Mouse (Mus musculus): ENCODE data around the gene Abcc6. TPM values are rescaled to one million over a fixed set of nuclear protein-coding genes. Genes with fewer than 3 reads are reported as not detected.
A peak's percentile ranks its signal among the peaks of the same experiment; 100 is the strongest.

Abcc6 gene
- 0.78 and 1.4 TPM in 2 replicates for polyA plus RNA-seq (2014; fragmentation: Nextera tagmentation; extraction: Ambion mirVana)

DNA sequence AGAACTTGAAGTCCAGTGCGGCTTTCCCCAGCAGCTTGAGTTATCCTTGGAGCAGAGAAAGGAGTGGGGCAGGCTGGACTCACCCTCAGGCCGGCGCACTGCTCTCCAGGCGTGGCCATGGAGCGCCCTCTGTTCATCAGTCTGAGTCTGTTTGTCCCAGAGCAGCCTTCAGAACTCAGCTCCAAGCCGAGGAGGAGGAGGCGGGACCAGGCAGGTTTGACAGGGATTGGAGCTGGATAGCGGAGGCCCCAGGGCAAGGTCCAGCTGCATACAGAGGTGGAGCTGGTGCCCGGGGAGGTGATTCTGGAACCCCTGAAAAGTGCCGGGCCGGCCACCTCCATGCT is at the start of gene Abcc6:
Gene Abcc6, minus strand, starts transcription at position 158 of the 344 bp plus-strand sequence.
- H3K9ac ChIP-seq (replicated peaks; ENCODE audit: low read depth, low read length) = no peak within 1 kb of the TSS; the same call in 1 of the 2 replicates

DNA sequence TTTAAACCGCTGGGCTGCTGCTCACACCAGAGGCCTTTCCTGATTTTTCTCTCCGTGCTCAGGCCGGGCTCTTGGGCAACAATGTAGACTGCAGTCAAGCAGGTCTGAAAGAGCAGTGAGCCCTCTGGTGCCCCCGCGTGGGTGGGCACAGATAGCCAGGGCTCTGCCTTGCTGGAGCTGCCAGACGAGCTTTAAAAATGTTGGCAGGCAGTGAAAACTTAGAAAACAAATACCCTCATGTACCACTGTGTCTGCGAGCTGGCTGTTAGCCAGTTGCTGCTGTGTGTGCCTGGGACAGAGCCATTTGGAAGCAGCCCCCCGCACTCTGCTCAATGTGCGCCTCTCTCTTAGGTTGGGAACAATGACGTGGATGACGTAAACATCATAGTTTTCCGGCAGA is 47.6 kb upstream of the Abcc6 start:
- 86% methylated on average over 12 of the region's 12 CpGs for WGBS
- H3K9me3 ChIP-seq (ENCODE audit: control insufficient read depth, low read depth, low read length) = no peaks in the 10 kb centered on the region
- no peak overlapping the region for H3K4me3 ChIP-seq (ENCODE audit: low read depth, low read length)
- H3K27ac ChIP-seq (ENCODE audit: low read length) = no peak overlapping the region
- peaks cover 46% of the 10 kb centered on the region for H3K36me3 ChIP-seq (ENCODE audit: control insufficient read depth, insufficient read depth, low read length)
- no peak for ATAC-seq (ENCODE audit: insufficient number of reproducible peaks, insufficient read depth, low FRiP score, low read depth)
- H3K4me2 ChIP-seq (replicated peaks; ENCODE audit: low read depth, low read length) = no peak overlapping the region
- H3K27me3 ChIP-seq (ENCODE audit: control insufficient read depth, insufficient read depth, low read length) = no peaks in the 10 kb centered on the region
- no peaks in the 10 kb centered on the region for H3K4me1 ChIP-seq (ENCODE audit: control insufficient read depth, insufficient read depth, low read length)
- H3K9ac ChIP-seq (replicated peaks; ENCODE audit: low read depth, low read length) = no peak overlapping the region

More for the DNA sequence above, at the start of gene Abcc6:
- peaks cover 9% of the 10 kb centered on the region; the same call in 1 of the 2 replicates for H3K4me1 ChIP-seq (ENCODE audit: control insufficient read depth, insufficient read depth, low read length)
- H3K27me3 ChIP-seq (ENCODE audit: control insufficient read depth, insufficient read depth, low read length) = no peaks in the 10 kb centered on the region
- WGBS = 5% methylated on average over 11 of the region's 11 CpGs
- H3K27ac ChIP-seq (ENCODE audit: low read length) = peak within 1 kb of the TSS; percentile 45; the same call in 1 of the 2 replicates
- ATAC-seq (ENCODE audit: insufficient number of reproducible peaks, insufficient read depth, low FRiP score, low read depth) = peak; percentile 71
- H3K9me3 ChIP-seq (ENCODE audit: control insufficient read depth, low read depth, low read length) = no peaks in the 10 kb centered on the region
- no peak within 1 kb of the TSS for H3K4me3 ChIP-seq (ENCODE audit: low read depth, low read length)
- H3K36me3 ChIP-seq (ENCODE audit: control insufficient read depth, insufficient read depth, low read length) = no peaks in the 10 kb centered on the region
- H3K4me2 ChIP-seq (replicated peaks; ENCODE audit: low read depth, low read length) = peak within 1 kb of the TSS; percentile 31

DNA sequence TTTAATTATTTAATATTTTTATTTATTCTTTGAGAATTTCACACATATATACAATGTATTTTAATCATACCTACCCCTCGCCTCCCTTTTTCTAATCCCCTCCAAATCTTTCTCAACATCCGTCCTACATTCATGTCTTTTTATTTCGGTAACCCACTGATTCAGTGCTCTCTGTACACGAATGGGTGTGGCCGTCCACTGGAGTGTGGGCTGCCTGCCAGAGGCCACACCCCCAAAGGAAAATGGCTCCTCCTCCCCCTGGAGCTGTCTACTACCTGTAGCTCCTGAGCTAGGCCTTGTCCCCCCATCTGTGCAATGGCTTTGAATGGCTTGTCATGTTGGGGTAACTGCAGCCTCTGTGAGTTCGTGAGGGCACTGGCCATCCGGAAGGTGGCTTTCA is 46.7 kb upstream of the Abcc6 start:
- H3K4me3 ChIP-seq (ENCODE audit: low read depth, low read length) = no peak overlapping the region
- 80% methylated on average over 7 of the region's 7 CpGs for WGBS
- H3K36me3 ChIP-seq (ENCODE audit: control insufficient read depth, insufficient read depth, low read length) = peaks cover 43% of the 10 kb centered on the region
- no peaks in the 10 kb centered on the region for H3K9me3 ChIP-seq (ENCODE audit: control insufficient read depth, low read depth, low read length)
- no peaks in the 10 kb centered on the region for H3K27me3 ChIP-seq (ENCODE audit: control insufficient read depth, insufficient read depth, low read length)
- ATAC-seq (ENCODE audit: insufficient number of reproducible peaks, insufficient read depth, low FRiP score, low read depth) = no peak
- H3K4me1 ChIP-seq (ENCODE audit: control insufficient read depth, insufficient read depth, low read length) = no peaks in the 10 kb centered on the region
- H3K9ac ChIP-seq (replicated peaks; ENCODE audit: low read depth, low read length) = no peak overlapping the region
- H3K4me2 ChIP-seq (replicated peaks; ENCODE audit: low read depth, low read length) = no peak overlapping the region
- H3K27ac ChIP-seq (ENCODE audit: low read length) = no peak overlapping the region

DNA sequence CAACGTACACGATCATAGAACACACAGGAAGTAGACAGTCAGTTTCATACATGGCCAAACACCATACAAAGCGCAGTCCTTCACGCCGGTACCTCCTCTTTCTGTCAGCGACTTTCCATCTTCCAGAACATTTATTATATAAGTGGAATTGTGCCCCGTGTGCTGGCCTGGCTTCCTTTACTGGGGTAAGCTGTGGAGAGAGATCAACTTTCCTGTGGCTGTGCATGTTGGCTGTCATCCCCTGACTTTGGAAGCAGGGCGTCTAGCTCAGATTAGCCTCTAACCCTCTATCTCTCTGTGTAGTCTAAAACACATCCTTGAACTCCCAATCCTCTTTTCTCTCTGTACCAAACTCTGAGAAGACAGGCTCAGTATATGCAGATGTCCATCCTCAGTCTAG is 38.7 kb upstream of the Abcc6 start:
- Histone ChIP-seq H3K36me3 (ENCODE audit: control insufficient read depth, insufficient read depth, low read length) (peaks cover 56% of the 10 kb centered on the region), H3K27ac (ENCODE audit: low read length) (no peak overlapping the region), H3K4me2 (replicated peaks; ENCODE audit: low read depth, low read length) (no peak overlapping the region), H3K4me3 (ENCODE audit: low read depth, low read length) (no peak overlapping the region), H3K9ac (replicated peaks; ENCODE audit: low read depth, low read length) (no peak overlapping the region), H3K27me3 (ENCODE audit: control insufficient read depth, insufficient read depth, low read length) (no peaks in the 10 kb centered on the region), H3K4me1 (ENCODE audit: control insufficient read depth, insufficient read depth, low read length) (no peaks in the 10 kb centered on the region), H3K9me3 (ENCODE audit: control insufficient read depth, low read depth, low read length) (no peaks in the 10 kb centered on the region)
- whole genome bisulfite sequencing = 91% methylated on average over 8 of the region's 8 CpGs
- no peak for ATAC-seq (ENCODE audit: insufficient number of reproducible peaks, insufficient read depth, low FRiP score, low read depth)

DNA sequence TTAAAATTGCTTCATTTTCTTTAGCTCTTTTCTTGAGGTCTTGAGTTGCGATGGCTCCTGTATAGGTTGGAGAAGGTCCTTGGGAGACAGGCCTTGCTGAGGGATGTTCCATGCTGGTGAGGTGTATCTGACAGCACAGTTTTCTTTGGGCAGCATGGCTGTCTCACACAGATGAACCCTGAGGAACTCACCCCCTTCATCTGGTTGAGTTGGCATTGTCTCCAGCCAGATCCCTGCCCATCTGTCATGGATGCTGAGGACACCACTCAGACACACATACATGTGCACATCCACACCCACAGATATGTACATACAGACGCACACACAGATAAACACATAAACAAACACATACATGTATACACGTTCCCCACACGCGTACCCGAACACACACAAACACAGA is 33.2 kb upstream of the Abcc6 start:
- Histone ChIP-seq H3K4me2 (replicated peaks; ENCODE audit: low read depth, low read length) (no peak overlapping the region), H3K4me3 (ENCODE audit: low read depth, low read length) (no peak overlapping the region), H3K27ac (ENCODE audit: low read length) (no peak overlapping the region), H3K9ac (replicated peaks; ENCODE audit: low read depth, low read length) (no peak overlapping the region), H3K27me3 (ENCODE audit: control insufficient read depth, insufficient read depth, low read length) (no peaks in the 10 kb centered on the region), H3K4me1 (ENCODE audit: control insufficient read depth, insufficient read depth, low read length) (no peaks in the 10 kb centered on the region), H3K9me3 (ENCODE audit: control insufficient read depth, low read depth, low read length) (no peaks in the 10 kb centered on the region), H3K36me3 (ENCODE audit: control insufficient read depth, insufficient read depth, low read length) (peaks cover 45% of the 10 kb centered on the region)
- no peak for ATAC-seq (ENCODE audit: insufficient number of reproducible peaks, insufficient read depth, low FRiP score, low read depth)
- WGBS = 94% methylated on average over 6 of the region's 6 CpGs

DNA sequence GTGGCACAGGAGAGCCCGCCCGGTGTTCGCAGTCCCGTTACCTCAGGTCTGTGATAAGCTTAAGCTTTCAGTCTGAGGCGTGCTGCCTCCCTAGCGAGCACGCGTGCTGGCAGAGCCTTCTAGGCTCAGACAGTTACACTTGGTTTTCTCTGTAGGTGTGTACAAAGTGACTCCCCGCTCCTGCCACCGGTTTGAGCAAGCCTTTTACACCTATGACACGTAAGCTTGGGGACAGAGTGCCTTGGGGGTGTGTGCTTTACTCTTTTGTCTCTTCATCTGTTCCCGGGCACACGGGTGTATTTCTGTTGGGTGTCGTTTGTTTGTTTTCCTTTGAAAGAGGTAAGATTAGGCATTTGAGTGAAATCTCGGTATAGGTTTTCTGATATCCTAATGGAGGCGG is 31.5 kb upstream of the Abcc6 start:
- Histone ChIP-seq H3K4me2 (replicated peaks; ENCODE audit: low read depth, low read length) (no peak overlapping the region), H3K27ac (ENCODE audit: low read length) (no peak overlapping the region), H3K9ac (replicated peaks; ENCODE audit: low read depth, low read length) (no peak overlapping the region), H3K27me3 (ENCODE audit: control insufficient read depth, insufficient read depth, low read length) (no peaks in the 10 kb centered on the region), H3K36me3 (ENCODE audit: control insufficient read depth, insufficient read depth, low read length) (peaks cover 52% of the 10 kb centered on the region), H3K9me3 (ENCODE audit: control insufficient read depth, low read depth, low read length) (no peaks in the 10 kb centered on the region), H3K4me3 (ENCODE audit: low read depth, low read length) (no peak overlapping the region), H3K4me1 (ENCODE audit: control insufficient read depth, insufficient read depth, low read length) (no peaks in the 10 kb centered on the region)
- 87% methylated on average over 16 of the region's 16 CpGs for WGBS
- ATAC-seq (ENCODE audit: insufficient number of reproducible peaks, insufficient read depth, low FRiP score, low read depth) = no peak

DNA sequence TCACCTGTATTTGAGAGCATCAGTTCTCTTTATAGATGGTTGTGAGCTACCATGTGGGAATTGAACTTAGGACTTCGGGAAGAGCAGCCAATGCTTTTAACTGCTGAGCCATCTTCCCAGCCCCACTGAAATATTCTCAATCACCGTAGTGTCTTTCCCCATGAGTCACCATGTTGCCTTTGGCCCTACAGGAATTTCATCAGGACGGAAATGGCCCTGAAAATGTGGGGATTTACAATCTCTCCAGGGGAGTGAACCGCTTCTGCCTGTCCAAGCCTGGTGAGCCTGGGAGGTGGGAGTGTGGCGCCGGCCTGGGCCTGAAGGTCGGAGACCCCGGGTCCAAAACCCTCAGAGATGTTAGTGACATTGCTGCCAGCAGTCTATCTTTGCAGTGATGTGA is 30.6 kb upstream of the Abcc6 start:
- no peak overlapping the region for H3K9ac ChIP-seq (replicated peaks; ENCODE audit: low read depth, low read length)

DNA sequence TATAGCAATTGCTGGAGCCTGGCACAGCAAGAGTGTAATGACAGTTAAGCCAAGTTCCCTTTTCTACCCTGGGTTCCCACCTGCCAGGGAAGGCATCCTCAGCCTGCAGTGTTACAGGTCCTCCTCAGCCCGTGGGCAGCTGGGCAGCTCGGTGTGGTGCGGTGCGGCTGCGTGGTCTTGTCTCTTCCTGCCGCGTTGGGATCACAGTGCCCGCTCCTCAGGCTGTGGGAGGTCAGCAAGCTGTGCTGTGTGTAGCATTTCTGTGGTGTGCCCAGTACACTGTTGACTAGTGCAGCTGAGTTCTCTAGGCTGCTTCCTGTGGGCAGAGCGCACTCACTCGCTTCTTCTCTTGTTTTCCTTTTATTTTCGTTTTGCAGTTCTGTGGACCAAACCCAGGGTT is 28.8 kb upstream of the Abcc6 start:
- no peak overlapping the region for H3K4me3 ChIP-seq (ENCODE audit: low read depth, low read length)
- H3K27me3 ChIP-seq (ENCODE audit: control insufficient read depth, insufficient read depth, low read length) = no peaks in the 10 kb centered on the region
- WGBS = 90% methylated on average over 11 of the region's 11 CpGs
- no peak overlapping the region for H3K4me2 ChIP-seq (replicated peaks; ENCODE audit: low read depth, low read length)
- no peak overlapping the region for H3K27ac ChIP-seq (ENCODE audit: low read length)
- H3K4me1 ChIP-seq (ENCODE audit: control insufficient read depth, insufficient read depth, low read length) = no peaks in the 10 kb centered on the region
- no peaks in the 10 kb centered on the region for H3K9me3 ChIP-seq (ENCODE audit: control insufficient read depth, low read depth, low read length)
- H3K9ac ChIP-seq (replicated peaks; ENCODE audit: low read depth, low read length) = no peak overlapping the region
- ATAC-seq (ENCODE audit: insufficient number of reproducible peaks, insufficient read depth, low FRiP score, low read depth) = no peak
- H3K36me3 ChIP-seq (ENCODE audit: control insufficient read depth, insufficient read depth, low read length) = peaks cover 62% of the 10 kb centered on the region

More for the DNA sequence above, 30.6 kb upstream of the Abcc6 start:
- Histone ChIP-seq H3K4me3 (ENCODE audit: low read depth, low read length) (no peak overlapping the region), H3K4me1 (ENCODE audit: control insufficient read depth, insufficient read depth, low read length) (no peaks in the 10 kb centered on the region), H3K36me3 (ENCODE audit: control insufficient read depth, insufficient read depth, low read length) (peaks cover 50% of the 10 kb centered on the region), H3K27me3 (ENCODE audit: control insufficient read depth, insufficient read depth, low read length) (no peaks in the 10 kb centered on the region), H3K4me2 (replicated peaks; ENCODE audit: low read depth, low read length) (no peak overlapping the region), H3K9me3 (ENCODE audit: control insufficient read depth, low read depth, low read length) (no peaks in the 10 kb centered on the region), H3K27ac (ENCODE audit: low read length) (no peak overlapping the region)
- no peak for ATAC-seq (ENCODE audit: insufficient number of reproducible peaks, insufficient read depth, low FRiP score, low read depth)
- WGBS = 94% methylated on average over 8 of the region's 8 CpGs

DNA sequence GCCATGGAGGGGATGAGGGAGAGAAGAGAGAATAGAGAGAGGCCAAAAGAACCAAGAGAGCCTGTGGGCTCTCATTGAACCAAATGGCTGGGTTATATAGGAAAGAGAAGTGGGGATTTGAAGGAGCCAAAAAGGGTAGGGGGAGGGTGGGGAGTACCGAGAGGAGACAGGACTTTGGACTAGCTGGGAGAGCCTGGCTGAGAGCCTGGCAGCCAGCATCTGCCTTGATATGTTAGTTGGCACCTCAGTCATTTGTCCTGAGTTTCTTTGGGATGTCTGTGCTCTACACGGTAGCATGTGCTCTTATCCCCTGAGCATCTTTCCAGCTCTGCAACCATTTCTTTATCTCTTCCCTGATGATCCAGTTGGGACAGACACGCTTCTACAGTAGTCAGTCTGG is 23.5 kb upstream of the Abcc6 start:
- 87% methylated on average over 3 of the region's 3 CpGs for WGBS
- Histone ChIP-seq H3K27ac (ENCODE audit: low read length) (no peak overlapping the region), H3K9me3 (ENCODE audit: control insufficient read depth, low read depth, low read length) (no peaks in the 10 kb centered on the region), H3K36me3 (ENCODE audit: control insufficient read depth, insufficient read depth, low read length) (peaks cover 53% of the 10 kb centered on the region), H3K4me2 (replicated peaks; ENCODE audit: low read depth, low read length) (no peak overlapping the region), H3K27me3 (ENCODE audit: control insufficient read depth, insufficient read depth, low read length) (no peaks in the 10 kb centered on the region), H3K4me3 (ENCODE audit: low read depth, low read length) (no peak overlapping the region), H3K4me1 (ENCODE audit: control insufficient read depth, insufficient read depth, low read length) (no peaks in the 10 kb centered on the region), H3K9ac (replicated peaks; ENCODE audit: low read depth, low read length) (no peak overlapping the region)
- no peak for ATAC-seq (ENCODE audit: insufficient number of reproducible peaks, insufficient read depth, low FRiP score, low read depth)

All from stomach, embryonic 14.5 days (tissue).